Mouse (Mus musculus) myocyte (in vitro differentiated cells): ENCODE results near the gene Ifit3.

ENCODE experiments used
- MAX ChIP-seq: IDR thresholded peaks from one replicate; pipeline ENCODE4 v1.6.1; 2011; ENCODE audit warnings: low read depth, mild to moderate bottlenecking, control low read depth
- MYOG ChIP-seq, 3 experiments: IDR thresholded peaks; one replicate each; pipeline ENCODE4 v1.6.1; 2011; ENCODE audit warnings: control low read depth in 2 of 3, low read depth in 2 of 3, mild to moderate bottlenecking in 2 of 3; ENCODE audit not compliant: insufficient read length in 2 of 3, control insufficient read depth in 1 of 3, insufficient read depth in 1 of 3
- POLR2A ChIP-seq: IDR thresholded peaks from one replicate; pipeline ENCODE4 v1.6.1; 2011; ENCODE audit warnings: low read depth, mild to moderate bottlenecking, control low read depth, moderate library complexity; ENCODE audit not compliant: insufficient read length
- POLR2AphosphoS2 ChIP-seq: IDR thresholded peaks from one replicate; pipeline ENCODE4 v1.6.1; 2011; ENCODE audit warnings: low read depth, control low read depth; ENCODE audit not compliant: insufficient read length
- SRF ChIP-seq: IDR thresholded peaks from one replicate; pipeline ENCODE4 v1.6.1; 2011; ENCODE audit warnings: low read depth; ENCODE audit not compliant: control insufficient read depth, insufficient read length
- TCF12 ChIP-seq: IDR thresholded peaks from one replicate; pipeline ENCODE4 v1.6.1; 2011; ENCODE audit warnings: mild to moderate bottlenecking, control low read depth; ENCODE audit not compliant: poor library complexity, insufficient read depth, severe bottlenecking
- TCF3 ChIP-seq: IDR thresholded peaks from one replicate; pipeline ENCODE4 v1.6.1; 2011; ENCODE audit warnings: low read depth, control low read depth; ENCODE audit not compliant: insufficient read length
- USF1 ChIP-seq: IDR thresholded peaks from one replicate; pipeline ENCODE4 v1.6.1; 2011; ENCODE audit warnings: low read depth, mild to moderate bottlenecking, control low read depth, moderate library complexity

GRCm38 (mm10) chr19:34562556-34562955 is 20.8 kb upstream of the Ifit3 start:
- TF ChIP-seq POLR2A (no peak), MYOG (IDR thresholded peaks at IDR 0.05; ENCODE audit: control insufficient read depth in 1 of 3, insufficient read depth in 1 of 3, insufficient read length in 2 of 3, low read depth in 2 of 3) (no peak), POLR2AphosphoS2 (no peak), MAX (no peak), USF1 (no peak), SRF (no peak), TCF12 (no peak), TCF3 (no peak)
